Mouse (Mus musculus) myocyte (in vitro differentiated cells): ENCODE data around the gene Kmt2c.

Experiments used
- POLR2AphosphoS2 ChIP-seq: IDR thresholded peaks from one replicate; pipeline ENCODE4 v1.6.1; 2011; ENCODE audit warnings: low read depth, control low read depth; ENCODE audit not compliant: insufficient read length
- TCF12 ChIP-seq: IDR thresholded peaks from one replicate; pipeline ENCODE4 v1.6.1; 2011; ENCODE audit warnings: mild to moderate bottlenecking, control low read depth; ENCODE audit not compliant: poor library complexity, insufficient read depth, severe bottlenecking

GRCm38 (mm10) chr5:25415382-25415781, 83.2 kb downstream of the Kmt2c start:
- TF ChIP-seq POLR2AphosphoS2 (no peak), TCF12 (no peak)
